Mouse (Mus musculus): Measurements from ENCODE around the gene Slc2a1. TPM values are rescaled to one million over a fixed set of nuclear protein-coding genes. Genes with fewer than 3 reads are reported as not detected.

Slc2a1 gene
- polyA plus RNA-seq, 1 experiment from 2014 or later: 208 TPM

DNA sequence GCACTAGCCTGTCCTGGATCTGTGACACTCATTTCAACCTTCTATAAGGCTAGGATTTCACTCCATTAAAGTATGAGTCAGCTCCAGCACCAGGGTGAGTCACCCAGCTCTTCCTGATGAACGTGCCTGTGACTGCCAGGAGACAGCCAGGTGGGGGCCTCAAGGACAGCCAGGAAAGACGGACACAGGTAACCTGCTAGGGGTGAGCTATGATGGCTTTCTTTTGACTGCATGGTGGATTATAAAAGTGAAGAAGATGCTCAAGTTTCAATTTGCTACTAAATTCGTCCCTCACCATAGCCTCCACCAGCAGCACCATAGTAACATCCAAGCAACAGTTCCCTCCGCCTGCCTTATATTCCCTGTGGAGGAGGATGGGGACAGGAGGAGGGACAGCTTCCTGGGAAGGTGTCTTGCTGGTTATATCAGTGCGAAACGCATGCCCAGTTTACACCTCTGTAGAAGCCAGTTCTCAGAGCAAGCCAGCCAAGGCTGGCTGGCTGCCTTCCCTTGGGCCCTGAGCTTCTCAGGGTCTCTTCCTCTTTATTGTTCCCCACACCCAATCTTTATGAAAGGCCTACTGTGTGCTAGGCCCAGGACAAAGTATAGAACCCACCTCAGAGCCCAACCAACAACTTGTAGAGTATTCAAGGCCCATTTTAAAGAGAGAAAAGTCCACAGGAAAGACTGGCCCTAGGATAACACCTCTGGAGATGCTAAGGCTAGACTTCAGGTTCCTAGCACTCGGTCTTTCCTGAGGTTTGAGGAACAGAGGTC lies 6.0 kb upstream of the Slc2a1 start:
- Histone ChIP-seq H3K27ac (peak overlapping the region; percentile 61), H3K27me3 (no peaks in the 10 kb centered on the region), H3K36me3 (no peaks in the 10 kb centered on the region), H3K9ac (no peak overlapping the region), H3K9me3 (no peaks in the 10 kb centered on the region), H3K4me2 (no peak overlapping the region), H3K4me3 (no peak overlapping the region), H3K4me1 (peaks cover 26% of the 10 kb centered on the region)
- WGBS: 65% methylated on average over 7 of the region's 7 CpGs
- no peak for ATAC-seq (ENCODE audit: insufficient number of reproducible peaks, low FRiP score, low TSS enrichment, low read depth)

DNA sequence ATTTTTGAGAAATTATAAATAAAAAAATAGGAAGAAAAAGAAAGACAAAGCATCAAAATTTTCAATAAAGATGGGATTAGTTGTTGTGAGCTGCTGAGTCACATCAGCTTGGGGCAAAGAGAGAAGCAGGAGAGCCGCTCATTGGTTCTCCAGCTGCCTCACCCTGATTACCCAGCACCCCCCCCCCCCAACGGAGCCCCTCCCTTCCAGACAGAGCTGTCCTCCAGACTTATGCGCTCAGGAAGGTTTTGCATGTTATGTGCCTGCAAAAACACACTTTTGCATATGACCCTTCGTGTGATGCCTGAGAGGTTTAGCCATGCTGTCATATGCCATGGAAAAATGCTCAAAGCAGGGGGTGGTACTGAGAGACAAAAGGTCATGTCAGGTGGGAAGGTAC lies 3.7 kb upstream of the Slc2a1 start:
- Histone ChIP-seq H3K36me3 (no peaks in the 10 kb centered on the region), H3K9ac (no peak overlapping the region), H3K4me3 (no peak overlapping the region), H3K27me3 (no peaks in the 10 kb centered on the region), H3K4me2 (peak overlapping the region; percentile 51; the same call in 1 of the 2 replicates), H3K27ac (peak overlapping the region; percentile 77), H3K4me1 (peaks cover 39% of the 10 kb centered on the region), H3K9me3 (no peaks in the 10 kb centered on the region)
- ATAC-seq (ENCODE audit: insufficient number of reproducible peaks, low FRiP score, low TSS enrichment, low read depth): no peak
- WGBS: 27% methylated on average over 4 of the region's 4 CpGs

DNA sequence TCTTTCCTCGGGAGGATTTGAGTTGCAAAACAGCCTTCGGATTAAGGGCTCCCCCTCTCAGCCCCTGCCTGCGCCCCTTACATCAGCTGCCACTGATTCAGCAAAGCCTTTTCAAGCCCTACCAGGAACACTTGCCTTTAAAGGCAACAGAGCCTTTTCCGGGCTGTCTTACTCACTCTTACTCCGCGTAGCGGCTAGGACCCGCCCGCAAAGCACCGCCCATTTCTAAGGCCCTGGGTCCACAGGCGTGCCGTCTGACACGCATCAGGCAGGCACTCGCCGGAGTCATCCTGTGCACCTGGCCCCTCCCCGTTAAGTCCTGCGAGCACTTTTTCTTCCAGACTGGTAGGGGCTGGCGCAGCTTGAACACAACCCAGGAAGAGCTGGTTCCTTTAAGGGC lies 2.8 kb upstream of the Slc2a1 start:
- peak; percentile 57 for ATAC-seq (ENCODE audit: insufficient number of reproducible peaks, low FRiP score, low TSS enrichment, low read depth)

DNA sequence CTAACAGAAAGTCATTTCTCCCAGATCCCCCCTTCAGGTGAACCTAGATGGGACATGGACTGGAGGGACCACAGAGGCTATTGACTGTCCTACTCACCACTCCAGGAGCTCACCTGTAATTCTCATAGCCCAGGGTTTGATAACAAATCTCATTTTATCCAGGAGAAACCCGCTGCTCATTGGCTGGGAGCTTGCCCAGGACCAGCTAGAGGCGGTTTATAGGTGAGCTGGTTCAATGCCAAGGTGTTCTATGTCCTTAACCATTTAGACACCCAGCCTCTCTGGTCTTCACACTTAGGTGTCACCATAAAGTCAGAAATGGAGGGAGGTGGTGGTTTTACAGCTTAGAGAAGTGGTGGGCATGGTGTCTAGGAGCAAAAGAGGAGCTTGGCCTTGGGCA lies 644 bp upstream of the Slc2a1 start:
- Histone ChIP-seq H3K4me2 (peak overlapping the region; percentile 64), H3K4me3 (peak overlapping the region; percentile 86), H3K9me3 (no peaks in the 10 kb centered on the region), H3K4me1 (peaks cover 68% of the 10 kb centered on the region), H3K27ac (peak overlapping the region; percentile 100), H3K36me3 (peaks cover 12% of the 10 kb centered on the region), H3K9ac (no peak overlapping the region), H3K27me3 (no peaks in the 10 kb centered on the region)
- ATAC-seq (ENCODE audit: insufficient number of reproducible peaks, low FRiP score, low TSS enrichment, low read depth): no peak
- 52% methylated on average over 2 of the region's 2 CpGs for WGBS

More for the DNA sequence above, 2.8 kb upstream of the Slc2a1 start:
- Histone ChIP-seq H3K9me3 (no peaks in the 10 kb centered on the region), H3K27me3 (no peaks in the 10 kb centered on the region), H3K4me2 (peak overlapping the region; percentile 51), H3K27ac (peak overlapping the region; percentile 77), H3K9ac (0 out of 2 replicates have a peak overlapping the region, but pooled peaks have one; percentile 23), H3K36me3 (no peaks in the 10 kb centered on the region), H3K4me3 (peak overlapping the region; percentile 34), H3K4me1 (peaks cover 47% of the 10 kb centered on the region)
- under 1% methylated on average over 18 of the region's 18 CpGs for WGBS

DNA sequence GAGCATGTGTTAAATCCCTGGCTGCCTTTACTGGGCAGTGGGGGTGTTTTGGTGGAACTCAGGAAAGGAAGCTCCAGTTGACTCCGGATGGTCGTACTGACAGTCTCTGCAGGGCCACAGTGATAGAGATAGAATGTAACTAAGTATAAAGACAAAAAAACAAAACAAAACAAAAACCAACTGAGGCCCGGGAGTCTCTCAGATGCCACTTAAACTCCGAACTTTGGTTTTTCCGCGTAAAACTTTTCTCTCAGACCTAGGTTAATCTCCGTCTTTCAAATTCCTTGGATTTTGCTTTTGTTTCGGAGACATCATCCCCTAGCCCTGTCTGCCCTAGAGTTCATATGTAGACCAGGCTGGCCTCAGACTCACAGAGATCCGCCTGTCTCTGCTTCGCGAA lies 1.1 kb downstream of the Slc2a1 start:
- peaks cover 83% of the 10 kb centered on the region for H3K4me1 ChIP-seq
- WGBS: 11% methylated on average over 11 of the region's 11 CpGs
- no peaks in the 10 kb centered on the region for H3K27me3 ChIP-seq
- peak overlapping the region; percentile 100 for H3K27ac ChIP-seq
- ATAC-seq (ENCODE audit: insufficient number of reproducible peaks, low FRiP score, low TSS enrichment, low read depth): no peak
- peaks cover 21% of the 10 kb centered on the region for H3K36me3 ChIP-seq
- H3K9ac ChIP-seq: peak overlapping the region; percentile 95
- peak overlapping the region; percentile 64 for H3K4me2 ChIP-seq
- peak overlapping the region; percentile 86 for H3K4me3 ChIP-seq
- H3K9me3 ChIP-seq: no peaks in the 10 kb centered on the region

DNA sequence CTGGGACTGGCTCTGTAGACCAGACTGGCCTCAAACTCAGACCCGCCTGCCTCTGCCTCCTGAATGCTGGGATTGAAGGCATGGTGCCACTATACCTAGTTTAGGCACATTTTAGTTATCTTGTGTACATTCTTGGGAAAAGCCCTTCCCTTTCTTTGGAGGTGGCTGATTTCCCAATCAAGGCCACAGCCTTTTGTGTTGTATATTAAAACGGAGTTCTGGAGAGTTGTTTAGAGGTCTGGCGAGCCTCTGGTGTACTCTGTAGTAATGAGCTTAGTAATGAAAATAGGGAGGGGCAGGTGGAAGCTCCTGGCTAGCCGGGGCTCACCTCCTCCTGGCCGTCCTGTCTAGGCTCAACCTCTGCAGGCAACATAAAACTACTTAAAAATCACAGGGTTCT lies 2.0 kb downstream of the Slc2a1 start:
- ATAC-seq (ENCODE audit: insufficient number of reproducible peaks, low FRiP score, low TSS enrichment, low read depth): no peak
- Histone ChIP-seq H3K27me3 (no peaks in the 10 kb centered on the region), H3K36me3 (peaks cover 23% of the 10 kb centered on the region), H3K27ac (no peak overlapping the region; the same call in 1 of the 2 replicates), H3K9ac (0 out of 2 replicates have a peak overlapping the region, but pooled peaks have one; percentile 21), H3K4me1 (peaks cover 84% of the 10 kb centered on the region), H3K4me3 (peak overlapping the region; percentile 86), H3K9me3 (no peaks in the 10 kb centered on the region), H3K4me2 (peak overlapping the region; percentile 64)
- WGBS: 32% methylated on average over 5 of the region's 5 CpGs

DNA sequence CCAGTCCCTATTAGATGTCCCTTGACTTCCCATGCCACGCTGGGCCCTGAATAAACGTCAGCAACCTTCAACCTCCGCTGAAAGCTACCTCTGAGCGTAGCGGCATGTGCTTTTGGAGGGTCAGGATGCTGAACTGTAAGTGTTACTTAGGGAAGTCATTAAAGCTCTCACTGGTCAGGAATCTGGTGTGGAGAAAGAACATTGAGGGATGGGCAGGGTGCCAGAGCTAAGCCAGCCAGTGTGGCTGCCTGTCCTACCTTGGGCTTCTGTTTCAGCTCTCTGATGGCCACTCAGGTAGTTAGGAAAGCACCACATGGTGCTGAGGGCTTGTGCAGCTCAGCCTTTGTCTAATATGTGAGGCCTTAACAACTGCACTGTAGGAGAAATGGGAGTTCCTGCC lies 2.9 kb downstream of the Slc2a1 start:
- H3K27ac ChIP-seq: no peak overlapping the region
- H3K4me1 ChIP-seq: peaks cover 82% of the 10 kb centered on the region
- WGBS: 69% methylated on average over 5 of the region's 5 CpGs
- peak overlapping the region; percentile 64 for H3K4me2 ChIP-seq
- H3K4me3 ChIP-seq: peak overlapping the region; percentile 86
- H3K27me3 ChIP-seq: no peaks in the 10 kb centered on the region
- no peak for ATAC-seq (ENCODE audit: insufficient number of reproducible peaks, low FRiP score, low TSS enrichment, low read depth)
- no peak overlapping the region for H3K9ac ChIP-seq
- no peaks in the 10 kb centered on the region for H3K9me3 ChIP-seq
- peaks cover 23% of the 10 kb centered on the region for H3K36me3 ChIP-seq

DNA sequence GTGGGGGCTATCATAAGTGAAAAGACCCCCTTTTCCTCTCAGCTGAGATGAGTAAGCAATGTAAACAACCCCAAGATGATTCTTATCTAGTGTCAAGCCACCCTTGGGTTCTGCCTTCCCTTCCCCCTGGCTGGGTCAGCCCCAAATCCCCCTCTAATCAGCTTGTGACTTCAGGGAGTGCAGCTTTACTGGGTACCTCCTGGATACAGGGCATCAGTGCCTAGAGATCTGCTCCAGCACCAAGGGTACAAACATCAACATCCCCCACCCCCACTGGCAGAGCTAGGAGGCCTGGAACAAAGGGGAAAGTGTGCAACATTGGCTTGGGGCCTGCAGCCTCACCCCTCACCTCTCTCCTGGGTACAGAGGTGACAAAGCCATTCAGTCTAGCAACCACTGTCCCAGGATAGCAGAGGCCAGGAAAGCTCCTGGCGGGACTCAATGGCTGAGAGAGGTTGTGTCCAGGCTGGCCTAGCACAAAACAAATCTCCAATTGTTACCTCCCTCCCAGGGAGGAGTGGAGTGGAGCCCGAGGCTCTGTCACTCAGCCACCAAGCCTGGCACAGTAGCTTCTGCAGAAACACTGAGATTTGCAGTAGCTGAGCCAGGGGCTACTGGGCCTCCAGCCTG lies 3.9 kb downstream of the Slc2a1 start:
- H3K9ac ChIP-seq: 0 out of 2 replicates have a peak overlapping the region, but pooled peaks have one; percentile 17
- H3K4me2 ChIP-seq: peak overlapping the region; percentile 64
- no peak overlapping the region for H3K27ac ChIP-seq
- no peaks in the 10 kb centered on the region for H3K9me3 ChIP-seq
- H3K27me3 ChIP-seq: no peaks in the 10 kb centered on the region
- H3K4me1 ChIP-seq: peaks cover 82% of the 10 kb centered on the region
- H3K4me3 ChIP-seq: peak overlapping the region; percentile 86
- 50% methylated on average over 2 of the region's 2 CpGs for WGBS
- peaks cover 26% of the 10 kb centered on the region for H3K36me3 ChIP-seq
- ATAC-seq (ENCODE audit: insufficient number of reproducible peaks, low FRiP score, low TSS enrichment, low read depth): no peak

DNA sequence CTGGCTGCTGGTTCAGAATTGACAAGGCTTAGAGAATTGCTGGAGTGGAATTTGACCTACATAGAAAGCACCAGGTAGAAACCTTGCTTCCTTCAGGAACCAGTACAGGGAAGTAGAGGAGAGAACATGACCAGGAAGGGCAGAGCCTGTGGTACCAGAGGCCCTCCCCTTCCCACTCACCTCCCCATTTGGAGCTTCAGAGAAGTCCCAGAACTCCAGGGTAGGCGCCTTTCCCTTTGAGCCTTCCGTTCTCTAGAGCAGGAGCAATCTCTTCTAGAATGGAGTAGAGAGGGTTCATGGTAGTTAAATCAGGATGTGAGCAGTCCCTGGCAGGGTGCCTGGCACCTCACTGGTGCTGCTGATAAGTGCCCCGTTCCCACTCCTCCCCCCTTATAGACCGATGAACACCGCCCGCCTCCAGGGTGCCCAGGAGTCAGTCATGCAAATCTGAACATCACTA lies 7.1 kb downstream of the Slc2a1 start:
- H3K27me3 ChIP-seq: no peaks in the 10 kb centered on the region
- peaks cover 85% of the 10 kb centered on the region for H3K4me1 ChIP-seq
- no peak overlapping the region for H3K4me2 ChIP-seq
- H3K9me3 ChIP-seq: no peaks in the 10 kb centered on the region
- H3K36me3 ChIP-seq: peaks cover 35% of the 10 kb centered on the region
- no peak overlapping the region for H3K4me3 ChIP-seq
- H3K27ac ChIP-seq: peak overlapping the region; percentile 40; the same call in 1 of the 2 replicates
- ATAC-seq (ENCODE audit: insufficient number of reproducible peaks, low FRiP score, low TSS enrichment, low read depth): no peak
- 80% methylated on average over 6 of the region's 6 CpGs for WGBS
- H3K9ac ChIP-seq: no peak overlapping the region

DNA sequence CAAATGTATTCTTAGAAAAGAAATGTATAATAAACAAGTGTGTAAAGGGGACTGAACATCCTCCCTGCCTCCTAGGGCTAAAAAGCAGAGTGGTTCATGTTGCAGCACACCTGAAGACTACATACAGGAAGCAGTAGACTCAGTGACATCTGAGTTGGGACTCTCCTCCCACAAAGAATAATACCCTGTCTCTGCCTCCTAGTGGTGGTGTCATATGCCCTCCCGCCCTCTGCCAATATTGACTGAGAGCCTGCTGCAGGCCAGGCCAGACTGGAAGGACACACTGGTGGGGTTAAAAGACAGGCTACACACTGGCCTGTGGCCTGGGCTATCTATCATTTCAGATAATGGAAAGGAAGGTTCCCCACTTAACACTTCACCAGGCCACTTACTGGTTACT lies 7.8 kb downstream of the Slc2a1 start:
- 88% methylated on average over 1 of the region's 1 CpGs for WGBS
- H3K27me3 ChIP-seq: no peaks in the 10 kb centered on the region
- no peak overlapping the region for H3K27ac ChIP-seq
- H3K36me3 ChIP-seq: peaks cover 42% of the 10 kb centered on the region
- no peak overlapping the region for H3K4me2 ChIP-seq
- peaks cover 86% of the 10 kb centered on the region for H3K4me1 ChIP-seq
- no peak overlapping the region for H3K4me3 ChIP-seq
- no peaks in the 10 kb centered on the region for H3K9me3 ChIP-seq
- ATAC-seq (ENCODE audit: insufficient number of reproducible peaks, low FRiP score, low TSS enrichment, low read depth): no peak
- H3K9ac ChIP-seq: no peak overlapping the region

DNA sequence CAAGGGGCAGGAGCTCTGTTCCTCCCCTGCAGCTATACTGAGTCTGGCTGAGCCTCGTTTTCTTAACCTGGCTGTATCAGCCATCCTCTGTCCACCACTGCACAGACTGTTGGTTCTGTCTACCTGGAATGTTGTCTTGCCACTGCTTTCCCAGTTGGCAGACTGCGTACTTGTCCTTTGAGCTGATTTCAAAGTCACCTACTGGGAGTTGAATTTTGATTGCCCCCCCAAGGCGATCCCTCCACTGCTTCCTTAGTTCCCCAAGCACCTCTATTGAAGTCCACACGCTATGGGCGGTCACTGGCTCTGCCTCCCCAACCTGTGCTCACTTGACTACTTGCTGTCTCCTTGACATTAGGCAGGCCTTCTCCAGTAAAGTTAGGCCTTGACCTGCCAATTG lies 9.1 kb downstream of the Slc2a1 start:
- 72% methylated on average over 5 of the region's 5 CpGs for WGBS
- Histone ChIP-seq H3K9ac (no peak overlapping the region), H3K4me2 (no peak overlapping the region), H3K4me3 (no peak overlapping the region), H3K36me3 (peaks cover 42% of the 10 kb centered on the region), H3K4me1 (peaks cover 81% of the 10 kb centered on the region), H3K9me3 (no peaks in the 10 kb centered on the region), H3K27me3 (no peaks in the 10 kb centered on the region), H3K27ac (no peak overlapping the region)
- ATAC-seq (ENCODE audit: insufficient number of reproducible peaks, low FRiP score, low TSS enrichment, low read depth): no peak

DNA sequence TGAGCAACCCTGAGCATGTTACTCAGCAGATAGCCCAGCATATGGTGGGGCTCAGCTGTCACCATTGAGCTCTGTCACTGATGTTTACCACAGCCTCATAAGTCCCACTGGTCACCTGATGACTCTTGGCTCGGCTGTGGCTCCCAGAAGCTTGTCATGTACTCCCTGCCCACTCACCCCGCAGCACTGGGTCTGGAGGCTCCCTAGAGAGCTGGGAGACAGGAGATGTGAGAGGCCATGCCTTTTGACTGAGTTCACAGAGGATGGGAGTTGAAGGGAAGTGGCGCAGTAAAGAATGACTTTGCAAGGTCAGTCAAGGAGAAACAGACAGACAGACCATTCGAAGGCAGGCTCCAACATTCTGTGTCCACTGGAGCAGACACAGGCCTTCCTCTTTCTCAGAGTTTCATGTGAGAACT lies 10.2 kb downstream of the Slc2a1 start:
- no peak overlapping the region for H3K4me2 ChIP-seq
- H3K4me3 ChIP-seq: no peak overlapping the region
- peaks cover 77% of the 10 kb centered on the region for H3K4me1 ChIP-seq
- H3K9ac ChIP-seq: no peak overlapping the region
- H3K36me3 ChIP-seq: peaks cover 46% of the 10 kb centered on the region
- H3K27me3 ChIP-seq: no peaks in the 10 kb centered on the region
- no peaks in the 10 kb centered on the region for H3K9me3 ChIP-seq
- 75% methylated on average over 4 of the region's 4 CpGs for WGBS
- peak overlapping the region; percentile 33; the same call in 1 of the 2 replicates for H3K27ac ChIP-seq
- ATAC-seq (ENCODE audit: insufficient number of reproducible peaks, low FRiP score, low TSS enrichment, low read depth): no peak

Measured in limb, embryonic 15.5 days (tissue).